In the genomic region with DNA sequence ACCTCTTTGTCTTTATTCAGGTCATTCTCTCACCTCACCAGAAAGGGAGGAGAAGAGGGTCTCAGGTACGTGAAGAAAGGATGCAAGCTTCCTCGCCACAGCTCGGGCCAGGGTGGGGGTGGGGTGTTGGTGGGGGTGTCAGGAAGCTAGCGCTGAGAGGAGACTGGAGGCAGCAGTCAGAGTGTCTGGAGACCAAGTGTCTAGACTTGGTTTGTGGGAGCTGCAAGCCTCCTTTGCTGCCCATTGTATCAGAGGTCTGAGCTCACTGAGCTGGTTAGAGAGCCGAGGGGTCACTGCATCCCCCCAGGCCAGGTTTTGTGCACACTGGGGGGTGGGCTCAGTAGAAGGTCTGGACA, we compare ENCODE assay signal across 8 mouse cellular contexts.
DNase-seq lines count a peak whose midpoint lies in the region; ATAC-seq and TF ChIP-seq lines count a peak whose summit lies in the region.
"Had no signal": no experiment of that assay in that cellular context is flagged by ENCODE, and none has a peak within 500 bp of the region (broad histone marks: within the 10 kb centered on the region; RNA-seq: fewer than 3 reads in every experiment).

No protein-coding gene starts in this region.

- TF ChIP-seq CTCF in kidney, postnatal 0 days (IDR thresholded peaks at IDR 0.05; ENCODE audit: low read depth): no peak
- no peak for TF ChIP-seq CTCF in midbrain, postnatal 0 days (IDR thresholded peaks at IDR 0.05)

- no peak for ATAC-seq in kidney, postnatal 0 days (replicated peaks; ENCODE audit: low FRiP score, low read depth)
- no peak for ATAC-seq in forebrain, embryonic 11.5 days (replicated peaks; ENCODE audit: low FRiP score)
- ATAC-seq in hindbrain, embryonic 13.5 days (ENCODE audit: low FRiP score): peak; percentile 36; the same call in 1 of the 2 replicates
- peak; percentile 66 for ATAC-seq in midbrain, postnatal 0 days (ENCODE audit: low FRiP score)

- H3K4me3 ChIP-seq in kidney, postnatal 0 days (replicated peaks; ENCODE audit: low read depth, low read length): no peak overlapping the region
- H3K4me3 ChIP-seq in forebrain, embryonic 11.5 days (ENCODE audit: low read depth, low read length): peak overlapping the region; percentile 20
- peak overlapping the region; percentile 28 for H3K4me3 ChIP-seq in hindbrain, embryonic 13.5 days
- no peak overlapping the region for H3K4me3 ChIP-seq in midbrain, postnatal 0 days (ENCODE audit: low read depth, low read length)

- H3K27me3 ChIP-seq in kidney, postnatal 0 days (ENCODE audit: insufficient read depth, low read length): no peaks in the 10 kb centered on the region
- no peaks in the 10 kb centered on the region for H3K27me3 ChIP-seq in forebrain, embryonic 11.5 days (ENCODE audit: control insufficient read depth, insufficient read depth, low read length)
- peaks cover 11% of the 10 kb centered on the region for H3K27me3 ChIP-seq in hindbrain, embryonic 13.5 days
- no peaks in the 10 kb centered on the region for H3K27me3 ChIP-seq in midbrain, postnatal 0 days (ENCODE audit: insufficient read depth, low read length)

- DNase-seq in kidney, postnatal 0 days (ENCODE audit: low spot score): no peak
- DNase-seq in kidney, postnatal 10 days: no peak
- peak; percentile 68 for DNase-seq in forebrain, embryonic 11.5 days (ENCODE audit: low spot score)
- DNase-seq in midbrain, postnatal 0 days (ENCODE audit: low spot score): no peak
- no peak for DNase-seq in spleen, adult 12 weeks (ENCODE audit: low spot score)
- DNase-seq in layer of hippocampus, postnatal 14 days (ENCODE audit: low spot score in 2 of 2): no peak
- DNase-seq: lung, adult 18-20 months had no signal

- H3K4me2 ChIP-seq in kidney, postnatal 0 days (ENCODE audit: low read length): peak overlapping the region; percentile 57
- H3K4me2 ChIP-seq in forebrain, embryonic 11.5 days (ENCODE audit: low read depth, low read length, severe bottlenecking): peak overlapping the region; percentile 48
- peak overlapping the region; percentile 51 for H3K4me2 ChIP-seq in hindbrain, embryonic 13.5 days
- H3K4me2 ChIP-seq in midbrain, postnatal 0 days (ENCODE audit: low read depth, low read length, poor library complexity, severe bottlenecking): peak overlapping the region; percentile 38

- WGBS in kidney, postnatal 0 days: 20% methylated on average over 5 of the region's 5 CpGs
- WGBS in forebrain, embryonic 11.5 days: 8% methylated on average over 5 of the region's 5 CpGs
- WGBS in hindbrain, embryonic 13.5 days: 8% methylated on average over 5 of the region's 5 CpGs
- 0% methylated on average over 5 of the region's 5 CpGs for WGBS in midbrain, postnatal 0 days

- H3K27ac ChIP-seq in kidney, postnatal 0 days: no peak overlapping the region
- peak overlapping the region; percentile 85 for H3K27ac ChIP-seq in forebrain, embryonic 11.5 days (ENCODE audit: low read depth, low read length)
- H3K27ac ChIP-seq in hindbrain, embryonic 13.5 days: peak overlapping the region; percentile 96
- H3K27ac ChIP-seq in midbrain, postnatal 0 days (ENCODE audit: low read depth, low read length): peak overlapping the region; percentile 86

- H3K9me3 ChIP-seq in kidney, postnatal 0 days (replicated peaks; ENCODE audit: low read length): no peaks in the 10 kb centered on the region
- H3K9me3 ChIP-seq in forebrain, embryonic 11.5 days (ENCODE audit: control insufficient read depth, low read length): no peaks in the 10 kb centered on the region
- H3K9me3 ChIP-seq in hindbrain, embryonic 13.5 days: no peaks in the 10 kb centered on the region
- H3K9me3 ChIP-seq in midbrain, postnatal 0 days (ENCODE audit: low read length): no peaks in the 10 kb centered on the region

- H3K9ac ChIP-seq in kidney, postnatal 0 days (ENCODE audit: low read depth, low read length): no peak overlapping the region
- H3K9ac ChIP-seq in forebrain, embryonic 11.5 days (ENCODE audit: low read length): peak overlapping the region; percentile 50
- H3K9ac ChIP-seq in hindbrain, embryonic 13.5 days: peak overlapping the region; percentile 70
- peak overlapping the region; percentile 46 for H3K9ac ChIP-seq in midbrain, postnatal 0 days (replicated peaks; ENCODE audit: low read length, poor library complexity, severe bottlenecking)

- no peaks in the 10 kb centered on the region for H3K36me3 ChIP-seq in kidney, postnatal 0 days (ENCODE audit: insufficient read depth, low read length)
- H3K36me3 ChIP-seq in forebrain, embryonic 11.5 days (ENCODE audit: control insufficient read depth, insufficient read depth, low read length): no peaks in the 10 kb centered on the region
- H3K36me3 ChIP-seq in hindbrain, embryonic 13.5 days: no peaks in the 10 kb centered on the region
- no peaks in the 10 kb centered on the region for H3K36me3 ChIP-seq in midbrain, postnatal 0 days (ENCODE audit: insufficient read depth, low read length)

- peaks cover 7% of the 10 kb centered on the region; the same call in 1 of the 2 replicates for H3K4me1 ChIP-seq in kidney, postnatal 0 days (replicated peaks; ENCODE audit: insufficient read depth, low read length)
- peaks cover 9% of the 10 kb centered on the region; the same call in 1 of the 2 replicates for H3K4me1 ChIP-seq in forebrain, embryonic 11.5 days (replicated peaks; ENCODE audit: control insufficient read depth, insufficient read depth, low read length)
- H3K4me1 ChIP-seq in hindbrain, embryonic 13.5 days (replicated peaks): peaks cover 40% of the 10 kb centered on the region
- peaks cover 10% of the 10 kb centered on the region for H3K4me1 ChIP-seq in midbrain, postnatal 0 days (ENCODE audit: insufficient read depth, low read length)

Comparison
In these comparisons a context has a peak if more than half of its experiments do, and no peak if none do; other contexts are left out.
1. ATAC-seq: peak in hindbrain, embryonic 13.5 days (single experiment) and midbrain, postnatal 0 days (single experiment); none in kidney, postnatal 0 days (single experiment) and forebrain, embryonic 11.5 days (single experiment).
2. H3K4me3 ChIP-seq: peak in forebrain, embryonic 11.5 days (single experiment) and hindbrain, embryonic 13.5 days (single experiment); none in kidney, postnatal 0 days (single experiment) and midbrain, postnatal 0 days (single experiment).
3. Peak in every context shown above with its lines, with median percentiles within 50 percentile points of each other: H3K4me2 ChIP-seq.